Mouse (Mus musculus): ENCODE data around the gene Atp5e. TPM values are rescaled to one million over a fixed set of nuclear protein-coding genes. Genes with fewer than 3 reads are reported as not detected.

Atp5e gene
- total RNA-seq, 2 experiments from 2014 or later, result 368 to 383 TPM

- intact Hi-C loops (cut with DNase I), result no loop called here
- DNase-seq (ENCODE audit: extremely low spot score in 1 of 2, low spot score in 2 of 2), result no peak
Observed at GRCm38 (mm10) chr2:174453681-174454080, 10.2 kb downstream of the Atp5e start.

GRCm38 (mm10) chr2:174450353-174450752 lies 13.6 kb downstream of the Atp5e start, which contains the start of gene Tubb1:
Tubb1 (plus strand) TSS chr2:174450695.
- no peak for DNase-seq (ENCODE audit: extremely low spot score in 1 of 2, low spot score in 2 of 2)
- intact Hi-C loops (cut with DNase I), result no loop called here

GRCm38 (mm10) chr2:174448405-174448804 lies 15.5 kb downstream of the Atp5e start:
- intact Hi-C loops (cut with DNase I), result no loop called here
- DNase-seq (ENCODE audit: extremely low spot score in 1 of 2, low spot score in 2 of 2), result no peak

GRCm38 (mm10) chr2:174446905-174447304 lies 17.0 kb downstream of the Atp5e start:
- no peak for DNase-seq (ENCODE audit: extremely low spot score in 1 of 2, low spot score in 2 of 2)
- intact Hi-C loops (cut with DNase I), result no loop called here

DNA sequence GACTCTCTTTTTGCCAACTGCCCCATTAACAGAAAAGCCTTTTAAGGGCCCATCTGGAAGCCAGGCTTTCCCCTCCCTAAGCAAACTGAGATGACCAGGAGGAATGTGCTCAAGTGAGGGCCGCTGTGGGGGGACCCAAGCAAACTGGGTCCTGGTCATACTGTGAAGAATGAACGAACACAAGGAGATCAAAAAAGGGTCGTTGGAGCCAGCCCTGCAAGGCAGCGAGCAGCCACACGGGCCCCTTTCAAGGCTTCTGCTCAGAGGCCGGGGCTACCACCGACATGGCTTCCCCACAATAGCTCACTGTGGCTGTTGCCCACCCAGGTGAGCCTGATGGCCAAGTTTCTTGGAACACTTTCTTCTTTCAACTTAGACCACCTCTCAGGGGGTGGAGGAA lies 17.4 kb downstream of the Atp5e start:
- DNase-seq (ENCODE audit: extremely low spot score in 1 of 2, low spot score in 2 of 2), result no peak
- intact Hi-C loops (cut with DNase I), result no loop called here

GRCm38 (mm10) chr2:174445018-174445417 lies 18.9 kb downstream of the Atp5e start:
- intact Hi-C loops (cut with DNase I), result no loop called here
- DNase-seq (ENCODE audit: extremely low spot score in 1 of 2, low spot score in 2 of 2), result no peak

DNA sequence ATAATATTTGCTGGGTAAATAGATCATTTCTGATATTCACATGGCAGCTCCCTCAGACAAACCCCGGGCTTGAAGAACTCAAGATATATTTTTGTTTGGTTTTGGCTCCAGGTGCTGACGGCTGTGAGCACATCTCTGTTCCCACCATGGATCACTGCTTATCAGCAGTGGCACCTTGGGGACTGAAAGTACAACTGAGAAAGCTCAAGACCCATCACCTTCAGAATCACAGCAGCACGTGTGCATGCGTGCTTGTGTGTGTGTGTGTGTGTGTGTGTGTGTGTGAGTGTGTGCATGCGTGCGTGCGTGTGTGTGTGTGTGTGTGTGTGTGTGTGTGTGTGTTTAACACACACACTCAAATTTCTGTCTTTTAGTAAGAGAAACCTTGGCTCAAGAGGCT lies 19.5 kb downstream of the Atp5e start:
- intact Hi-C loops (cut with DNase I), result no loop called here
- no peak for DNase-seq (ENCODE audit: extremely low spot score in 1 of 2, low spot score in 2 of 2)

GRCm38 (mm10) chr2:174443046-174443445 lies 20.9 kb downstream of the Atp5e start:
- no peak for DNase-seq (ENCODE audit: extremely low spot score in 1 of 2, low spot score in 2 of 2)
- intact Hi-C loops (cut with DNase I), result no loop called here

DNA sequence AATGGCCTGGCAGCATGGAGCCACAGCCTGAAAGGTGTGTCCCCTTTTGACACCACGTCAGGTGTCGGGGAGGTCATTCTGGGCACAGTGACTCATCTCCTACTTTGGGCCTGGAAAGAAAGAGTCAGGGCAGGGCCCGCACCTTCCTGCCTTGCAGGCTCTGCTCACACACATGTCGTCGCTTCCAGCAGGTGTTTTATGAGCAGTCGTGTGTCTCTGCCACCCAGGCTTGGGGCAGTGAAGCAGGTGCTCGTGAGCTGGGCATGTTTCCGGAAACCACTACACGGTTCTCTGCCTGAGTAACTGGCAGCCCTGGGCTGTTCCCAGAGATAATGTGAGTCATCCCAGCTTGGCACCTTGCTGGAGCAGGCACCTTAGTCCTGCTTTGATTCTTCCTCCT lies 21.4 kb downstream of the Atp5e start:
- intact Hi-C loops (cut with DNase I), result no loop called here
- DNase-seq (ENCODE audit: extremely low spot score in 1 of 2, low spot score in 2 of 2), result no peak

DNA sequence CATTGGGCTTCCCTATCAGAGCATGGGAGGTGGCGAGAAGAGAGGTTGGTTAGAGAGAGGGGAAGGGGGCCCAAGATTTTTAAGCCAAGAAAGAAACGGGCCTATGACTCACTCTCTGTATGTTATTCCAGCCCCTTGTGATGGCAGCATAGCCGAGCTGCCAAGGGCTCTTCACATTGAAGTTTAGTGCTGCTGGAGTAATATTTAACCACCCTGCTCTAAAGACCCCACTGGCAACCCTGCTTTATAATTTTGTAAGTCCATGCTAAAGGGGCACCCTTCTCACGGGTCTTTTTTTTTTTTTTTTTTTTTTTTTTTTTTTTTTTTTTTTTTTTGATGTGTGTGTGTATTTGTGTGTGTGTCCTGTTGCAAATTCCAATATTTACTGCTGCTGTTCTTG lies 22.0 kb downstream of the Atp5e start:
- no peak for DNase-seq (ENCODE audit: extremely low spot score in 1 of 2, low spot score in 2 of 2)
- intact Hi-C loops (cut with DNase I), result no loop called here

DNA sequence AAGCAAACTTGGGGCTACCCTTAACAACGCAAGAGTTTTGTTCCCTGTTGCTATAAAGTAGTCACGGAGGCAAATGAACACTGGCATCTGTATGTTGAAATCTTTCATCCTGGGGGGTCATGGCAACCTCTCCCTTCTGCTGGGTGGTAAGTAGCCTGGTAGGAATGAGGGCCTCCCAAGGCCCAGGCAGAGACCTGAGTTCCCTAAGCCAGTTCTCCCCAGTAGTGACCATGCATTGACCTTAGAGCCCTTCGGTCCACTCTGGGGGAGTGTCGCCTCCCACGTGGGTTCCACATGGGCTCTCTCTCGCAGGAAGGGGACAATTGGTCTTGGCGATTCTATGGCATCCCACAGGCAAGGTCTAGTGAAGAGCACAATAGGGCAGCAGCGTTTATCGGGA lies 23.9 kb downstream of the Atp5e start:
- no peak for DNase-seq (ENCODE audit: extremely low spot score in 1 of 2, low spot score in 2 of 2)
- intact Hi-C loops (cut with DNase I), result no loop called here

- intact Hi-C loops (cut with DNase I), result no loop called here
- no peak for DNase-seq (ENCODE audit: extremely low spot score in 1 of 2, low spot score in 2 of 2)
Observed at GRCm38 (mm10) chr2:174439450-174439838, 24.5 kb downstream of the Atp5e start.

DNA sequence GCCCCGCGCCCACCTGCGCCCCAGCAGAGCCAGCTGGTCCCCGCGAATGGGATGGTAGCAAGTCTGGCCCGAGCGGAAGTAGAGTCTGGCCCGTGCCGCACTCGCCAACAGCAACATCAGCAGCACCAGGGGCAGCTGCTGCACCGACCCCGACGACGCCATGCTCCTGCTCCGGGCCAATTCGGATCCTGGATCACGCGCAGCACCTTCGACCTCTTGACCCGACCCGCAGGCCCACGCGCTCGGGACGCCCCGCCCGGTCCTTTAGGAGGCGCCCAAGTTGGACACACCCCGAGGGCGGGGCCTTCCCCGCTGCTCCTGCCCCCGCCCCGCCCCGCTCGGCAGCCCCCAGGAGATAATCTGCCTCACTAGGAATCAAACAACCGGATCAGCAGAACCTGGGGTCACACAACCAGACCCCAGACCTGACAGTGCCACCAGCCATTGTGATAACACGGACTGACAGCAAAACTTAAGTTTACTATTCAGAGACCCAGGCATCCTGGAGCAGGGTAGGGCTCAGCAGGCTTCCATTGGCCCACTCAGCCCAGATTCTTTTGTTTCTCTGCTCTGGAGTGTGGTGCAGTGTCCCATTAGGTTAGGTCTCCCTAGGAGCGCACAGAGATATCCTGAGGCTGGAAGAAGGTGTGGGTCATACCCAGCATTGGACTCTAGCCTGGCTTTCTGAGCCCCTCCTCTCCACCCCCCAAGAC lies 25.0 kb downstream of the Atp5e start, which contains the start of gene Ctsz:
Gene Ctsz, minus strand, starts transcription at position 303 of the 713 bp plus-strand sequence.
- DNase-seq (ENCODE audit: extremely low spot score in 1 of 2, low spot score in 2 of 2), result peak in 1 of 2 experiments; percentile 82
- intact Hi-C loops (cut with DNase I), result no loop called here

DNA sequence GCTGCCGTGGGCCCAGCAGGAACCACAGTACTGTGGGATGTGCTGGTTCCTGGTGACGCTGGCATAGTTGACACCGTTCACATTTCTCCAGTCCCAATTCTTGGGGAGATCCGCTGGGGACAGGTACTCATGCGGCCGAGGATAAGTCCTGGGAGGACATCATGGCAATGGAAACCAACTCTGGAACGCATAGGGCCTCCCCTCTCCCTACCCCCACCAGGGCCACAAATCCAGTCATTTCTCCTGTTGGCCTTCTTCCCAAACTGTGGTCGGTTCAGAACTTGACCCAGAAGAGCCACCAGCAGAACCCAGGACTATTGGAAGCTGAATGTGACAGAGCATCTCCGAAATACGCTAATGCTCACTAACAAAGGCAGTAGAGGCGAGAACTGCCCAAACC lies 25.7 kb downstream of the Atp5e start:
- intact Hi-C loops (cut with DNase I), result no loop called here
- DNase-seq (ENCODE audit: extremely low spot score in 1 of 2, low spot score in 2 of 2), result no peak

- intact Hi-C loops (cut with DNase I), result no loop called here
- DNase-seq (ENCODE audit: extremely low spot score in 1 of 2, low spot score in 2 of 2), result no peak
Observed at GRCm38 (mm10) chr2:174437697-174437982, 26.3 kb downstream of the Atp5e start.

DNA sequence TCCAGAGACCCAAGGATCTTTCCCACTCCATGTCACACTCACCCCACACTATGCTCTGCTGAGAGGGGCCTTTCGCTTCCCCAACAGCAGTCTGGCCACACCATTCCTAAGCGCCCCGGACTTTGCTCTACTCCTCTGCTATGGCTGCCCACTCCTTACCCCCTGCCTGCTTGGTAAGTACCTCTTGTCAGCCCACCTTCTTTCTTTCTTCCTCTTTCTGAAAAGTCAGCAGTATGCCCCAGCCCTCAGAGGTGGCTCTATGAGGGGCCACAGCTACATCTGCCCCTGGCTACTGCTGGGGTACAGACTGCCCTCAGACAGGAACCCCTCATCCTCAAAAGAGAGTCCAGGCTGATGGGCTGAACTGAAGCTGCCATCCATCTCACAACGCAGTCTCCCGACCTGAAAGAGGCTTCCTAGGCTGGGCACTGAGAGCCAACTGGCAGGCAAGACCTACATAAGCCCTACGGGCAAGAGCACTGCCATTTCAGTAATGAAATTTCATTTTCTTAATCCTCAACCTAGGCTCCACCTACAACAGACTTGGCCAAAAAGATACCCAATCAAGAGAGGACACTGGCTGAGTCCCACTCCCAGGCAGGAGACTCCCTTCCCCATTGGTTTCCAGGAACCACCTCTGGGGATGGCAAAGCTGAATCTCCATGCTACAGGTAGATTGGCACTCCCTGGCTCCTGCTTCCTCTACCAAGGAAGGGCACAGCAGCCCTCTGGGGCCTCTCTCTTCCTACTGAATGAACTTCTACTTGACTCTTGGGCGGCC lies 26.8 kb downstream of the Atp5e start:
- no peak for DNase-seq (ENCODE audit: extremely low spot score in 1 of 2, low spot score in 2 of 2)
- intact Hi-C loops (cut with DNase I), result no loop called here

GRCm38 (mm10) chr2:174436076-174436701 lies 27.7 kb downstream of the Atp5e start:
- intact Hi-C loops (cut with DNase I), result no loop called here
- DNase-seq (ENCODE audit: extremely low spot score in 1 of 2, low spot score in 2 of 2), result peak in 1 of 2 experiments; percentile 53

DNA sequence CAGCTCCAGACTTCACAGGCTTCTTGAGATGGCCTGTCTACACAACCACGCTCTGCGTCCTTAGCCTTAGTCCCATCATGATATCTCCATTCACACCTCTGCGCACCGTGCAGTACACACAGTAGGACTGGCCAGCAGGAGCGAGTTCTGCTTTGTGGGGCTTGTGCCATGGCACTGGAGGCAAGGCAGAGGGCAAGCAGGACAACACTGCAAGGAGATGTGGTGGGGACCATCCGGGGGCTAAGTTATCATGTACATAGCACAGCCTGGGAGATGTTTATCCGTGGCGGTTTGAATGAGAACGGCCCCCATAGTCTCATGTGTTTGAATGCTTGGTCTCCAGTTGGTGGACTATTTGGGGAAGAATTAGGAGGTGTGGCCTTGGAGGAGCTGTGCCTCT lies 29.0 kb downstream of the Atp5e start:
- intact Hi-C loops (cut with DNase I), result no loop called here
- DNase-seq (ENCODE audit: extremely low spot score in 1 of 2, low spot score in 2 of 2), result no peak

DNA sequence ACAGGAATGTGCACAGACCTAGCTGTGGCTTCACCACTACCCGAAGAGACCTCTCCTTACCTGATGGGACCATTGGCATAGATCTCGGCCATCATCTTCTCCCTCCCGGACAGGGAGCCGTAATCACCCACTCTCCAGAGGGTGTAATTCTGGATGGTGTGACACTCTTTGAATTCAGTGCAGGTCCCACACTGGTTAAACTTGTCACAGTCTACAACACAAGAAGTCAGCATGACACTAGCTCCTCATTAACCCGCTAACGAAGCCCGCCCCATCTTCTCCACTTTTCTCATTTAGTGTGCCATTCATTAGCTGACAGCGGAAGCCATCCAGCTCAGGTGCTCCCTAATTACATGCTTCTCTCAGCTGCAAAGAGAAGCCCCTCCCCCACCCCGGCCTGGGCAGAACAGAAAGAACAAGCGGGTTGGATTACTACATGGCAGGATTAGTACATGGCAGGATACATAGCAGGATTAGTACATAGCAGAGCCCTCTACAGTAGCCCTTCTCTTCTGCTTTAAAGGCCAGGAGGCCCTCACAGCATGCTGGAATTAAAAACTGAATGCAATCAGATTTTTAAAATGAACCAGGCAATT lies 34.8 kb downstream of the Atp5e start:
- no peak for DNase-seq (ENCODE audit: extremely low spot score in 1 of 2, low spot score in 2 of 2)
- intact Hi-C loops (cut with DNase I), result no loop called here

All from left cerebral cortex, postnatal 10 days (tissue).